Mouse (Mus musculus): ENCODE data around the gene Enox1. TPM values are rescaled to one million over a fixed set of nuclear protein-coding genes. Genes with fewer than 3 reads are reported as not detected.
A peak's percentile ranks its signal among the peaks of the same experiment; 100 is the strongest.

The Enox1 gene
- polyA plus RNA-seq, 1 experiment from 2014 or later = 7.7 TPM

- H3K27me3 ChIP-seq (ENCODE audit: insufficient read depth, low read length) = peaks cover 25% of the 10 kb centered on the region
- peak overlapping the region; percentile 72 for H3K9ac ChIP-seq (replicated peaks; ENCODE audit: low read length)
- H3K4me3 ChIP-seq (ENCODE audit: low read length) = peak overlapping the region; percentile 73
- H3K9me3 ChIP-seq (ENCODE audit: low read length) = no peaks in the 10 kb centered on the region
- ATAC-seq (ENCODE audit: low FRiP score, low TSS enrichment) = peak; percentile 77
- no peaks in the 10 kb centered on the region for H3K36me3 ChIP-seq (ENCODE audit: insufficient read depth, low read length)
- no peak overlapping the region for H3K27ac ChIP-seq (ENCODE audit: low read length)
- H3K4me2 ChIP-seq (replicated peaks; ENCODE audit: low read depth, low read length) = peak overlapping the region; percentile 99
- WGBS = under 1% methylated on average over 62 of the region's 64 CpGs
- H3K4me1 ChIP-seq (ENCODE audit: insufficient read depth, low read length) = peaks cover 17% of the 10 kb centered on the region; the same call in 1 of the 2 replicates
These were observed 445 bp downstream of the Enox1 start for GRCm38 (mm10) chr14:77156911-77157504.

GRCm38 (mm10) chr14:77157505-77157911 lies 945 bp downstream of the Enox1 start:
- 2% methylated on average over 31 of the region's 31 CpGs for WGBS
- Histone ChIP-seq H3K4me2 (replicated peaks; ENCODE audit: low read depth, low read length) (peak overlapping the region; percentile 99), H3K36me3 (ENCODE audit: insufficient read depth, low read length) (no peaks in the 10 kb centered on the region), H3K4me1 (ENCODE audit: insufficient read depth, low read length) (peaks cover 17% of the 10 kb centered on the region; the same call in 1 of the 2 replicates), H3K9ac (replicated peaks; ENCODE audit: low read length) (peak overlapping the region; percentile 72), H3K27ac (ENCODE audit: low read length) (no peak overlapping the region), H3K4me3 (ENCODE audit: low read length) (peak overlapping the region; percentile 73), H3K9me3 (ENCODE audit: low read length) (no peaks in the 10 kb centered on the region), H3K27me3 (ENCODE audit: insufficient read depth, low read length) (peaks cover 25% of the 10 kb centered on the region)
- ATAC-seq (ENCODE audit: low FRiP score, low TSS enrichment) = peak; percentile 90

- Histone ChIP-seq H3K4me2 (replicated peaks; ENCODE audit: low read depth, low read length) (no peak overlapping the region), H3K9me3 (ENCODE audit: low read length) (no peaks in the 10 kb centered on the region), H3K27me3 (ENCODE audit: insufficient read depth, low read length) (peaks cover 25% of the 10 kb centered on the region), H3K27ac (ENCODE audit: low read length) (no peak overlapping the region), H3K36me3 (ENCODE audit: insufficient read depth, low read length) (no peaks in the 10 kb centered on the region), H3K4me1 (ENCODE audit: insufficient read depth, low read length) (peaks cover 17% of the 10 kb centered on the region; the same call in 1 of the 2 replicates), H3K9ac (replicated peaks; ENCODE audit: low read length) (no peak overlapping the region), H3K4me3 (ENCODE audit: low read length) (no peak overlapping the region)
- WGBS = 80% methylated on average over 5 of the region's 5 CpGs
- ATAC-seq (ENCODE audit: low FRiP score, low TSS enrichment) = no peak
These were observed 2.8 kb downstream of the Enox1 start for GRCm38 (mm10) chr14:77159397-77159796.

GRCm38 (mm10) chr14:77162496-77162895 lies 5.9 kb downstream of the Enox1 start:
- Histone ChIP-seq H3K4me2 (replicated peaks; ENCODE audit: low read depth, low read length) (no peak overlapping the region), H3K4me1 (ENCODE audit: insufficient read depth, low read length) (peaks cover 3% of the 10 kb centered on the region; the same call in 1 of the 2 replicates), H3K27me3 (ENCODE audit: insufficient read depth, low read length) (peaks cover 16% of the 10 kb centered on the region; the same call in 1 of the 2 replicates), H3K9me3 (ENCODE audit: low read length) (no peaks in the 10 kb centered on the region), H3K4me3 (ENCODE audit: low read length) (no peak overlapping the region), H3K27ac (ENCODE audit: low read length) (no peak overlapping the region), H3K9ac (replicated peaks; ENCODE audit: low read length) (no peak overlapping the region), H3K36me3 (ENCODE audit: insufficient read depth, low read length) (no peaks in the 10 kb centered on the region)
- WGBS = 90% methylated on average over 3 of the region's 3 CpGs
- no peak for ATAC-seq (ENCODE audit: low FRiP score, low TSS enrichment)

GRCm38 (mm10) chr14:77164396-77164795 lies 7.8 kb downstream of the Enox1 start:
- Histone ChIP-seq H3K27ac (ENCODE audit: low read length) (no peak overlapping the region), H3K9ac (replicated peaks; ENCODE audit: low read length) (no peak overlapping the region), H3K4me1 (ENCODE audit: insufficient read depth, low read length) (no peaks in the 10 kb centered on the region), H3K36me3 (ENCODE audit: insufficient read depth, low read length) (no peaks in the 10 kb centered on the region), H3K4me2 (replicated peaks; ENCODE audit: low read depth, low read length) (no peak overlapping the region), H3K4me3 (ENCODE audit: low read length) (no peak overlapping the region), H3K27me3 (ENCODE audit: insufficient read depth, low read length) (0 out of 2 replicates have a peak, but pooled peaks cover 4% of the 10 kb centered on the region), H3K9me3 (ENCODE audit: low read length) (peaks cover 4% of the 10 kb centered on the region; the same call in 1 of the 2 replicates)
- ATAC-seq (ENCODE audit: low FRiP score, low TSS enrichment) = no peak
- WGBS = 61% methylated on average over 6 of the region's 6 CpGs

GRCm38 (mm10) chr14:77168161-77168560 lies 11.6 kb downstream of the Enox1 start:
- 93% methylated on average over 6 of the region's 6 CpGs for WGBS
- Histone ChIP-seq H3K9me3 (ENCODE audit: low read length) (peaks cover 4% of the 10 kb centered on the region; the same call in 1 of the 2 replicates), H3K27ac (ENCODE audit: low read length) (no peak overlapping the region), H3K4me1 (ENCODE audit: insufficient read depth, low read length) (no peaks in the 10 kb centered on the region), H3K4me2 (replicated peaks; ENCODE audit: low read depth, low read length) (no peak overlapping the region), H3K27me3 (ENCODE audit: insufficient read depth, low read length) (no peaks in the 10 kb centered on the region), H3K9ac (replicated peaks; ENCODE audit: low read length) (no peak overlapping the region), H3K36me3 (ENCODE audit: insufficient read depth, low read length) (no peaks in the 10 kb centered on the region), H3K4me3 (ENCODE audit: low read length) (no peak overlapping the region)
- no peak for ATAC-seq (ENCODE audit: low FRiP score, low TSS enrichment)

GRCm38 (mm10) chr14:77174491-77174890 lies 17.9 kb downstream of the Enox1 start:
- Histone ChIP-seq H3K9me3 (ENCODE audit: low read length) (no peaks in the 10 kb centered on the region), H3K36me3 (ENCODE audit: insufficient read depth, low read length) (no peaks in the 10 kb centered on the region), H3K4me3 (ENCODE audit: low read length) (no peak overlapping the region), H3K27me3 (ENCODE audit: insufficient read depth, low read length) (no peaks in the 10 kb centered on the region), H3K4me1 (ENCODE audit: insufficient read depth, low read length) (no peaks in the 10 kb centered on the region), H3K9ac (replicated peaks; ENCODE audit: low read length) (no peak overlapping the region), H3K4me2 (replicated peaks; ENCODE audit: low read depth, low read length) (no peak overlapping the region), H3K27ac (ENCODE audit: low read length) (no peak overlapping the region)
- 73% methylated on average over 15 of the region's 15 CpGs for WGBS
- no peak for ATAC-seq (ENCODE audit: low FRiP score, low TSS enrichment)

- Histone ChIP-seq H3K27me3 (ENCODE audit: insufficient read depth, low read length) (no peaks in the 10 kb centered on the region), H3K9me3 (ENCODE audit: low read length) (no peaks in the 10 kb centered on the region), H3K27ac (ENCODE audit: low read length) (no peak overlapping the region), H3K4me2 (replicated peaks; ENCODE audit: low read depth, low read length) (no peak overlapping the region), H3K4me3 (ENCODE audit: low read length) (no peak overlapping the region), H3K36me3 (ENCODE audit: insufficient read depth, low read length) (no peaks in the 10 kb centered on the region), H3K4me1 (ENCODE audit: insufficient read depth, low read length) (no peaks in the 10 kb centered on the region), H3K9ac (replicated peaks; ENCODE audit: low read length) (no peak overlapping the region)
- ATAC-seq (ENCODE audit: low FRiP score, low TSS enrichment) = no peak
- WGBS = 87% methylated on average over 9 of the region's 9 CpGs
These were observed 18.4 kb downstream of the Enox1 start for GRCm38 (mm10) chr14:77174931-77175330.

- Histone ChIP-seq H3K9ac (replicated peaks; ENCODE audit: low read length) (no peak overlapping the region), H3K4me3 (ENCODE audit: low read length) (no peak overlapping the region), H3K27ac (ENCODE audit: low read length) (no peak overlapping the region), H3K4me1 (ENCODE audit: insufficient read depth, low read length) (no peaks in the 10 kb centered on the region), H3K4me2 (replicated peaks; ENCODE audit: low read depth, low read length) (no peak overlapping the region), H3K9me3 (ENCODE audit: low read length) (no peaks in the 10 kb centered on the region), H3K27me3 (ENCODE audit: insufficient read depth, low read length) (no peaks in the 10 kb centered on the region), H3K36me3 (ENCODE audit: insufficient read depth, low read length) (no peaks in the 10 kb centered on the region)
- 81% methylated on average over 7 of the region's 7 CpGs for WGBS
- no peak for ATAC-seq (ENCODE audit: low FRiP score, low TSS enrichment)
These were observed 23.7 kb downstream of the Enox1 start for GRCm38 (mm10) chr14:77180241-77180640.

GRCm38 (mm10) chr14:77180753-77181374 lies 24.3 kb downstream of the Enox1 start:
- no peaks in the 10 kb centered on the region for H3K9me3 ChIP-seq (ENCODE audit: low read length)
- H3K9ac ChIP-seq (replicated peaks; ENCODE audit: low read length) = no peak overlapping the region
- H3K4me1 ChIP-seq (ENCODE audit: insufficient read depth, low read length) = no peaks in the 10 kb centered on the region
- H3K4me3 ChIP-seq (ENCODE audit: low read length) = no peak overlapping the region
- no peak overlapping the region for H3K4me2 ChIP-seq (replicated peaks; ENCODE audit: low read depth, low read length)
- no peak overlapping the region for H3K27ac ChIP-seq (ENCODE audit: low read length)
- no peak for ATAC-seq (ENCODE audit: low FRiP score, low TSS enrichment)
- H3K36me3 ChIP-seq (ENCODE audit: insufficient read depth, low read length) = no peaks in the 10 kb centered on the region
- H3K27me3 ChIP-seq (ENCODE audit: insufficient read depth, low read length) = no peaks in the 10 kb centered on the region
- WGBS = 75% methylated on average over 13 of the region's 13 CpGs

Data from kidney, embryonic 16.5 days (tissue).